Mouse (Mus musculus) ES-E14 (cell line): ENCODE measurements at regions not wholly inside any gene's neighbourhood (a gene's known extent, or its start where the extent isn't known, plus 50 kb on each side); places are given as distances from the start of the nearest gene placed in this dataset.
A peak's percentile ranks its signal among the peaks of the same experiment; 100 is the strongest.
"Not testable (repeated sequence)": the region's sequence is repeated elsewhere in the genome, so short reads cannot be mapped to it uniquely, and the experiment has no call there.

Experiments
- DNase-seq: peaks from one replicate; pipeline ENCODE4 v3.0.0-alpha.2; 2013; ENCODE audit warnings: low read depth, low spot score
- H3K27ac ChIP-seq: 2 replicates; pipeline ENCODE4 v1.5.1; 2012; ENCODE audit warnings: low read depth, mild to moderate bottlenecking, low read length, moderate library complexity, mixed read lengths; ENCODE audit not compliant: poor library complexity, insufficient read depth, severe bottlenecking
- H3K36me3 ChIP-seq: 2 replicates; pipeline ENCODE4 v1.6.1; 2012; ENCODE audit warnings: mild to moderate bottlenecking, low read length, moderate library complexity, mixed read lengths; ENCODE audit not compliant: control insufficient read depth, poor library complexity, insufficient read depth, severe bottlenecking
- H3K4me1 ChIP-seq, 2 experiments: fragments of 150-350 bp in 1 of 2; sonication (generic) in 1 of 2; 2 replicates each; pipeline ENCODE4 v1.6.1; 2012; ENCODE audit warnings: low read length in 2 of 2, mild to moderate bottlenecking in 1 of 2, mixed read lengths in 1 of 2; ENCODE audit not compliant: control insufficient read depth in 2 of 2, insufficient read depth in 2 of 2, poor library complexity in 1 of 2
- H3K4me3 ChIP-seq, 2 experiments: fragments of 150-350 bp in 1 of 2; sonication (generic) in 1 of 2; 2 replicates each; pipeline ENCODE4 v1.5.1; 2012; ENCODE audit warnings: low read length in 2 of 2, low read depth in 1 of 2, mild to moderate bottlenecking in 1 of 2, mixed read lengths in 1 of 2; ENCODE audit not compliant: insufficient read depth in 1 of 2, poor library complexity in 1 of 2, severe bottlenecking in 1 of 2
- H3K9ac ChIP-seq: 2 replicates; pipeline ENCODE4 v1.6.1; 2012; ENCODE audit warnings: low read depth, mild to moderate bottlenecking, low read length, mixed read lengths; ENCODE audit not compliant: poor library complexity, insufficient read depth, severe bottlenecking
- H3K9me3 ChIP-seq: fragments of 150-350 bp; sonication (generic); 2 replicates; pipeline ENCODE4 v1.6.1; 2012; ENCODE audit warnings: low read depth, mild to moderate bottlenecking, low read length; ENCODE audit not compliant: control insufficient read depth, insufficient read depth
- CHD2 ChIP-seq: IDR thresholded peaks from 2 replicates; pipeline ENCODE4 v1.6.1; 2014; ENCODE audit warnings: mild to moderate bottlenecking, low read depth, low read length, inconsistent platforms
- HCFC1 ChIP-seq: IDR thresholded peaks from 2 replicates; pipeline ENCODE4 v1.6.1; 2012; ENCODE audit warnings: low read length, inconsistent platforms, borderline replicate concordance; ENCODE audit not compliant: insufficient read depth
- MAFK ChIP-seq: IDR thresholded peaks from 2 replicates; pipeline ENCODE4 v1.6.1; 2014; ENCODE audit warnings: mild to moderate bottlenecking, low read depth, low read length, inconsistent platforms; ENCODE audit not compliant: insufficient read depth
- ZC3H11A ChIP-seq: IDR thresholded peaks from 2 replicates; pipeline ENCODE4 v1.6.1; 2012; ENCODE audit warnings: low read depth, mild to moderate bottlenecking, inconsistent platforms, low read length, borderline replicate concordance
- ZNF384 ChIP-seq: IDR thresholded peaks from 2 replicates; pipeline ENCODE4 v1.6.1; 2012; ENCODE audit warnings: low read depth, low read length, inconsistent platforms
- in situ Hi-C, 2 experiments: fragments of 600-800 bp; cut with MboI; formaldehyde crosslinking; loops; one replicate each; pipeline ENCODE4 v1.15.1; 2025; ENCODE audit warnings: low sequenced_read_pairs in 2 of 2, inconsistent platforms in 1 of 2; ENCODE audit not compliant: unreplicated experiment in 2 of 2

GRCm38 (mm10) chr4:145378876-145379275 is 63.9 kb upstream of the Tnfrsf8 start:
- H3K9ac ChIP-seq, in situ Hi-C loops, H3K9me3 ChIP-seq, H3K27ac ChIP-seq, H3K4me1 ChIP-seq, H3K36me3 ChIP-seq, H3K4me3 ChIP-seq, DNase-seq: not testable (repeated sequence)

- H3K27ac ChIP-seq: peak overlapping the region; percentile 40; the same call in 1 of the 2 replicates
- H3K9ac ChIP-seq, in situ Hi-C loops, H3K36me3 ChIP-seq, H3K4me3 ChIP-seq, H3K4me1 ChIP-seq, H3K9me3 ChIP-seq, DNase-seq: not testable (repeated sequence)
Measured at GRCm38 (mm10) chr4:145377306-145378067, 62.5 kb upstream of the Tnfrsf8 start.

GRCm38 (mm10) chr4:145369753-145370152 is 54.8 kb upstream of the Tnfrsf8 start:
- Histone ChIP-seq H3K4me3 (no peak overlapping the region), H3K9ac (no peak overlapping the region), H3K36me3 (no peaks in the 10 kb centered on the region), H3K27ac (no peak overlapping the region), H3K4me1 (no peaks in the 10 kb centered on the region), H3K9me3 (peaks cover 5% of the 10 kb centered on the region)
- DNase-seq: no peak
- TF ChIP-seq CHD2 (no peak), HCFC1 (no peak), ZC3H11A (no peak), ZNF384 (no peak), MAFK (no peak)
- in situ Hi-C loops: no loop called here

DNA sequence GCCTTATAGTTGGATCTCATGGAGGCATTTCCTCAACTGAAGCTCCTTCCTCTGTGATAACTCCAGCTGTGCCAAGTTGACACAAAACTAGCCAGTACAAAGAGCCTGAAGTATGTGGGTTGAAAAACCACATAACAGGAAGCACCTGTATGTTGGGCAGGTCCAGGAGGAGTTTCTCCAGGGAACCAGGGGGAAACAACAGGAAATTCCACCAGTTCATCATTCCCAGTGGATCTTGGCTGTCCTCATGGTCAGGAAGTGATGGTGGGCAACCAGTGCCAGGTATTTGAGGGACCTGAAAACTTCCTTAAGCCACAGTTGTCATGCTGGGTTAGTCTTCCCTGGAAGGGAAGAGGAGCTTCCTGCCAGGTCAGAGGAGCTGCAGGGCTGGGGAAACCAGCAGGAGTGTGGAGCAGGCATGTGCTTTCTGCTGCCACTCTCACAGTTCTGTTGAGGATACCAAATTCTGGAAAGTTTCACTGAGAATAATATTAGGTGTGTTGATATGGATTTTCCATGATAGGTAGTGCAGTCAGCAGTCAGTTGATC is 52.4 kb upstream of the Tnfrsf8 start:
- in situ Hi-C loops: no loop called here
- TF ChIP-seq HCFC1 (no peak), MAFK (no peak), CHD2 (no peak)

DNA sequence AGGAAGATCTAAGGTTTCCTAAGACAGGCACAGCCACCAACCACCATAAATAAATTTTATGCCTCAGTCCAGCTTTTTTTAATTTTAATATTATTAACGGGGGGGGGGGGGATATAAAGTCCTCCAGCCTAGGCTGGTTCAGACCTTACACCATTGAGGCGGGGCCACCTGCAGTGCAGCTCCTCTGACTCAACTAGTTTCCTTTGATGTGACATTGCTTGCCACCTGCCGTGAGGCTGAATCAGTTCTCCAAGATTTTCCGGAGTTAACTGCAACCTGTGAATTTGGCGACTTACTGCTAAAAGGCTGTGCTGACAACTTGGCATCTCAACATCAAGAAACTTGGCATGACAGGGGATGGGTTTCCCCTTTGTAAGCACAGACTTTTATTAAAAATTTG is 51.3 kb upstream of the Tnfrsf8 start:
- no peaks in the 10 kb centered on the region for H3K36me3 ChIP-seq

More for the DNA sequence above, 52.4 kb upstream of the Tnfrsf8 start:
- H3K36me3 ChIP-seq: no peaks in the 10 kb centered on the region
- DNase-seq: no peak
- H3K9me3 ChIP-seq: peaks cover 5% of the 10 kb centered on the region
- no peak overlapping the region for H3K4me3 ChIP-seq
- no peak overlapping the region for H3K9ac ChIP-seq
- no peak overlapping the region for H3K27ac ChIP-seq
- no peaks in the 10 kb centered on the region for H3K4me1 ChIP-seq

GRCm38 (mm10) chr4:145365793-145366192 is 50.8 kb upstream of the Tnfrsf8 start:
- H3K36me3 ChIP-seq, H3K9ac ChIP-seq, H3K9me3 ChIP-seq, DNase-seq, H3K4me1 ChIP-seq, in situ Hi-C loops, H3K4me3 ChIP-seq, H3K27ac ChIP-seq: not testable (repeated sequence)

More for the DNA sequence above, 51.3 kb upstream of the Tnfrsf8 start:
- DNase-seq: no peak
- peaks cover 5% of the 10 kb centered on the region for H3K9me3 ChIP-seq
- no peaks in the 10 kb centered on the region for H3K4me1 ChIP-seq
- no peak overlapping the region for H3K27ac ChIP-seq
- TF ChIP-seq CHD2 (no peak), ZNF384 (no peak), ZC3H11A (no peak), MAFK (no peak), HCFC1 (no peak)
- H3K9ac ChIP-seq: no peak overlapping the region
- no peak overlapping the region for H3K4me3 ChIP-seq
- in situ Hi-C loops: no loop called here
